Mouse (Mus musculus) limb, embryonic 11.5 days (tissue): ENCODE results near the gene Pgrmc2. TPM values are rescaled to one million over a fixed set of nuclear protein-coding genes. Genes with fewer than 3 reads are reported as not detected.

Source experiments
- ATAC-seq: fragments of 200-750 bp; cut with Nextera tagmentation; 2 replicates; pipeline ENCODE4 v1.8.0; 2017; ENCODE audit warnings: low read depth; ENCODE audit not compliant: insufficient number of reproducible peaks, low FRiP score, low TSS enrichment
- DNase-seq: peaks from one replicate; pipeline ENCODE4 v3.0.0-alpha.2; 2015; ENCODE audit warnings: low spot score
- H3K27ac ChIP-seq: fragments of 300-500 bp; sonication (generic); replicated peaks from 2 replicates; pipeline ENCODE4 v1.5.1; 2014; ENCODE audit warnings: low read depth, mild to moderate bottlenecking, low read length
- H3K27me3 ChIP-seq: fragments of 300-500 bp; sonication (generic); 2 replicates; pipeline ENCODE4 v1.6.1; 2014; ENCODE audit warnings: mild to moderate bottlenecking, low read length, mixed read lengths; ENCODE audit not compliant: control insufficient read depth, insufficient read depth
- H3K36me3 ChIP-seq: fragments of 300-500 bp; sonication (generic); 2 replicates; pipeline ENCODE4 v1.6.1; 2014; ENCODE audit warnings: mild to moderate bottlenecking, low read length, moderate library complexity, mixed read lengths; ENCODE audit not compliant: control insufficient read depth, insufficient read depth
- H3K4me1 ChIP-seq: fragments of 300-500 bp; sonication (generic); 2 replicates; pipeline ENCODE4 v1.6.1; 2014; ENCODE audit warnings: low read length, mixed read lengths; ENCODE audit not compliant: control insufficient read depth, insufficient read depth
- H3K4me2 ChIP-seq: fragments of 300-500 bp; sonication (generic); 2 replicates; pipeline ENCODE4 v1.6.1; 2014; ENCODE audit warnings: low read depth, mild to moderate bottlenecking, moderate library complexity; ENCODE audit not compliant: severe bottlenecking
- H3K4me3 ChIP-seq: fragments of 300-500 bp; sonication (generic); 2 replicates; pipeline ENCODE4 v1.5.1; 2014; ENCODE audit warnings: low read depth, low read length
- H3K9ac ChIP-seq: fragments of 300-500 bp; sonication (generic); 2 replicates; pipeline ENCODE4 v1.6.1; 2014; ENCODE audit warnings: mild to moderate bottlenecking, low read length
- H3K9me3 ChIP-seq: fragments of 300-500 bp; sonication (generic); 2 replicates; pipeline ENCODE4 v1.6.1; 2016; ENCODE audit warnings: low read length; ENCODE audit not compliant: control insufficient read depth
- WGBS: fragments of 180-500 bp; shearing (Covaris S2); extraction: QIAGEN DNeasy Blood & Tissue Kit; methylation state at CpG from one replicate; pipeline ENCODE4 v1.1.7; 2014; 5-methylcytosine and 5-hydroxymethylcytosine counted together
- polyA plus RNA-seq: library from polyadenylated mRNA; unstranded; fragments of >200 nt; fragmentation: Nextera tagmentation; extraction: Ambion mirVana; gene quantifications from 2 replicates; pipeline ENCODE4 v1.2.1, GENCODE M21; 2014

Pgrmc2 gene
- polyA plus RNA-seq: 28.9 and 31.9 TPM in 2 replicates

- Histone ChIP-seq H3K36me3 (no peaks in the 10 kb centered on the region), H3K4me2 (peak within 1 kb of the TSS; percentile 61), H3K27me3 (no peaks in the 10 kb centered on the region), H3K4me3 (peak within 1 kb of the TSS; percentile 88), H3K4me1 (no peaks in the 10 kb centered on the region; the same call in 1 of the 2 replicates), H3K27ac (peak within 1 kb of the TSS; percentile 76), H3K9me3 (no peaks in the 10 kb centered on the region), H3K9ac (peak within 1 kb of the TSS; percentile 85)
- DNase-seq (peak; percentile 97), ATAC-seq (peak; percentile 98)
- under 1% methylated on average over 94 of the region's 95 CpGs for WGBS
Observed at GRCm38 (mm10) chr3:41082885-41083789, at the start of gene Pgrmc2. Pgrmc2 (minus strand) TSS chr3:41083046.

- DNase-seq (no peak), ATAC-seq (no peak)
- no peaks in the 10 kb centered on the region for H3K36me3 ChIP-seq
- WGBS: 21% methylated on average over 12 of the region's 12 CpGs
- no peaks in the 10 kb centered on the region for H3K27me3 ChIP-seq
- H3K4me2 ChIP-seq: 0 out of 2 replicates have a peak overlapping the region, but pooled peaks have one; percentile 10
- no peaks in the 10 kb centered on the region; the same call in 1 of the 2 replicates for H3K9me3 ChIP-seq
- H3K4me1 ChIP-seq: no peaks in the 10 kb centered on the region
- no peak overlapping the region for H3K4me3 ChIP-seq
- H3K27ac ChIP-seq: no peak overlapping the region
- H3K9ac ChIP-seq: no peak overlapping the region
Observed at GRCm38 (mm10) chr3:41124000-41124294, 41.1 kb upstream of the Pgrmc2 start.

- 36% methylated on average over 10 of the region's 10 CpGs for WGBS
- Histone ChIP-seq H3K4me2 (0 out of 2 replicates have a peak overlapping the region, but pooled peaks have one; percentile 10), H3K4me1 (no peaks in the 10 kb centered on the region), H3K9ac (no peak overlapping the region), H3K9me3 (no peaks in the 10 kb centered on the region; the same call in 1 of the 2 replicates), H3K4me3 (no peak overlapping the region), H3K27ac (no peak overlapping the region), H3K36me3 (no peaks in the 10 kb centered on the region), H3K27me3 (no peaks in the 10 kb centered on the region)
- DNase-seq (no peak), ATAC-seq (no peak)
Observed at GRCm38 (mm10) chr3:41123190-41123999, 40.5 kb upstream of the Pgrmc2 start.

DNA sequence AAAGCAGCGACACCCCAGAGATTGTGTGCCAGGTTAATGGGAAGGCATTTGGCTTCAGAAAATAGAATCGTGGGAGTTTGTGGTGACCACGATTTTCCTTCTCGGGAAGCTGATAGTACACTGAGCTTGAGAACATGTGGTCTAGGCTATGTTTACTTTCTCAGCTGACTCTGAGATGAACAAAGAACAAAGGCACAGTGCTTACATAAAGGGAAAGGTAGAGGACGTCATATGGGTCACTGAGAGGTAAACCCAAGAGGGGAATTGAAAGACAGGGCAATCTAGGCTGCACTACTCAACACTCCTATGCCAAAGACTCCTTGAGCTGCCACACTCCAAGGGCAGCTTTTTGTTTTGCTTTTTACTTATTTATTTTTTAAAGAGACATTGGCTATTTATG lies 35.3 kb upstream of the Pgrmc2 start:
- H3K4me2 ChIP-seq: no peak overlapping the region
- ATAC-seq (no peak), DNase-seq (no peak)
- H3K4me1 ChIP-seq: no peaks in the 10 kb centered on the region
- H3K4me3 ChIP-seq: no peak overlapping the region
- H3K9ac ChIP-seq: no peak overlapping the region
- H3K36me3 ChIP-seq: no peaks in the 10 kb centered on the region
- 87% methylated on average over 5 of the region's 5 CpGs for WGBS
- H3K27me3 ChIP-seq: no peaks in the 10 kb centered on the region
- H3K27ac ChIP-seq: no peak overlapping the region
- H3K9me3 ChIP-seq: no peaks in the 10 kb centered on the region

DNA sequence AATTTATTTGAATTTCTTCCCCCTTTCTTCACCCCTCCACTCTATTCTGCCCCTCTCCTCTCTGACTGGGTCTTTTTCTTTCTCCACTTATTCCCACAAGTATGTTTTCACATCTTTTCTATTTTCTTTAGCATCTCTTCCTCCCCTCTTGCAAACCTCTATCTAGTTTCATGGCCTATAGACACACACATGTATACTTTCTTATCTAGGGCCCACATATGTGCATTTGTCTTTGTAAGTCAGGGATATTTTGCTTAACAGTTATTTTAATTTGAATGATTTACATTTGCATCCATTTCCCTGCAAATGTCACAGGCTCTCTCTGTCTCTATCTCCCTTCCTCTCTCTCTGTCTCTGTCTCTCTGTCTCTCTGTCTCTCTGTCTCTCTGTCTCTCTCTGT lies 34.6 kb upstream of the Pgrmc2 start:
- no peak for ATAC-seq
- H3K27ac ChIP-seq: no peak overlapping the region
- no peak overlapping the region for H3K4me3 ChIP-seq
- H3K9me3 ChIP-seq: no peaks in the 10 kb centered on the region
- no peaks in the 10 kb centered on the region for H3K36me3 ChIP-seq
- H3K9ac ChIP-seq: no peak overlapping the region
- no peaks in the 10 kb centered on the region for H3K27me3 ChIP-seq
- no peaks in the 10 kb centered on the region for H3K4me1 ChIP-seq
- no peak for DNase-seq
- no peak overlapping the region for H3K4me2 ChIP-seq

DNA sequence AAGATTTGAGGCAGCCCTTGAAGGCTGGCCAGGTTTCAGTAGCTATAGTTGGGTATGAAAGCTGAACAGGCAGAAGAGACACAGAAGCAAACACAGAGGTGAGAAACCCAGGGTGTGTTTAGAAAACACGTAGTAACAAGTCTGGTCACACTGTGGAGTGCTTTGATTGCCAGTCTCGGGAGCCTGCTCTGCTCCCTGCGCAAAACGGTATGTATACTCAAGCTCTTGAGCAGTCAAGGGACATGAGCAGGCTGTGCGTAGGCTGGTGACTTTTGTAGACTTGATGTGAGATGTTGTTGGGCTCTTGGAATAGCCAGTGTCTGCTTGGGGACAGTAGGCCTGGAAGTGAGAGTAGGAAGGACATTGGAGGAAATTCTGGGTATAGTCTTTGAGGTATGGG lies 30.3 kb upstream of the Pgrmc2 start:
- Histone ChIP-seq H3K9ac (no peak overlapping the region), H3K4me1 (no peaks in the 10 kb centered on the region), H3K4me3 (no peak overlapping the region), H3K9me3 (no peaks in the 10 kb centered on the region), H3K27ac (no peak overlapping the region), H3K36me3 (no peaks in the 10 kb centered on the region), H3K4me2 (no peak overlapping the region), H3K27me3 (no peaks in the 10 kb centered on the region)
- ATAC-seq (no peak), DNase-seq (no peak)
- 75% methylated on average over 5 of the region's 5 CpGs for WGBS

DNA sequence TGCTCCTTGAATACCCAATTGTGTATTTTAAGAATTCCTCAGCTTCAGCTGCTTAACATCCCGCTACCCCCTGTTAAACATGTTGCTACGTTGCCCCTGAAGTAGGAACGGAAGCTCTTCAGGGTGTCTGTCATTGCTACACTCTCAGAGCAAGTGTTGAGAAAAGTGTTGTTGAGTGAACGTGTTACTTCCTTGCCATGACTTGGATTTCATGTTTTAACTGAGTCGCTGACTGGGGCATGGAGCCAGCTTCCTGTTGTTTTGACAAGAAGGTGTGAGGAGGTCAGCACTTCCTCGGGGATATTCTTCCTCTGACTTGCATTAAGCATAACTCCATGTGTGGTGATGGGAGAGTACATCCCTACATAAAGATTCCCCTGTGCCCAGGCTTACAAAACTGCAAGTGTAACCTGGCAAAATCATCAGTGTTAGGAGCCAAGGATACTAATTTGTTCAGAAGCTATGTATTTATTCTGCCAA lies 25.5 kb upstream of the Pgrmc2 start:
- Histone ChIP-seq H3K27me3 (no peaks in the 10 kb centered on the region), H3K9me3 (no peaks in the 10 kb centered on the region), H3K4me3 (no peak overlapping the region), H3K4me1 (no peaks in the 10 kb centered on the region), H3K4me2 (no peak overlapping the region), H3K9ac (no peak overlapping the region), H3K27ac (no peak overlapping the region), H3K36me3 (no peaks in the 10 kb centered on the region)
- ATAC-seq: no peak
- 65% methylated on average over 6 of the region's 6 CpGs for WGBS
- no peak for DNase-seq

- H3K27ac ChIP-seq: no peak overlapping the region
- H3K4me2 ChIP-seq: no peak overlapping the region
- 85% methylated on average over 14 of the region's 14 CpGs for WGBS
- no peak for ATAC-seq
- DNase-seq: no peak
- H3K9ac ChIP-seq: no peak overlapping the region
- H3K27me3 ChIP-seq: no peaks in the 10 kb centered on the region
- H3K4me3 ChIP-seq: no peak overlapping the region
- H3K4me1 ChIP-seq: no peaks in the 10 kb centered on the region
- H3K36me3 ChIP-seq: no peaks in the 10 kb centered on the region
- H3K9me3 ChIP-seq: no peaks in the 10 kb centered on the region
Observed at GRCm38 (mm10) chr3:41107600-41108305, 24.9 kb upstream of the Pgrmc2 start.
